Mouse (Mus musculus) erythroblast, adult 5-6 weeks (primary cell): Measurements from ENCODE around the gene Pogz. TPM values are rescaled to one million over a fixed set of nuclear protein-coding genes. Genes with fewer than 3 reads are reported as not detected.

Experiments used
- ATAC-seq: replicated peaks from 2 replicates; pipeline ENCODE4 v1.8.0; 2016; ENCODE audit warnings: moderate number of reproducible peaks, mild to moderate bottlenecking, moderate TSS enrichment, inconsistent platforms; ENCODE audit not compliant: poor library complexity, low FRiP score, severe bottlenecking
- total RNA-seq, 2 experiments: library from RNA; stranded (forward) in 1 of 2; stranded (reverse) in 1 of 2; fragments of 150-400 nt in 1 of 2; fragments of 200-764, 138-1000 nt in 1 of 2; gene quantifications; 2 replicates each; pipeline versions ENCODE4 v1.2.3 to v1.2.4; 2015 to 2017; ENCODE audit warnings: low replicate concordance in 2 of 2

The Pogz gene
- total RNA-seq (2015; ENCODE audit: low replicate concordance) (13.6 and 25.0 TPM in 2 replicates), total RNA-seq (2017; ENCODE audit: low replicate concordance) (9.7 and 10.0 TPM in 2 replicates)

DNA sequence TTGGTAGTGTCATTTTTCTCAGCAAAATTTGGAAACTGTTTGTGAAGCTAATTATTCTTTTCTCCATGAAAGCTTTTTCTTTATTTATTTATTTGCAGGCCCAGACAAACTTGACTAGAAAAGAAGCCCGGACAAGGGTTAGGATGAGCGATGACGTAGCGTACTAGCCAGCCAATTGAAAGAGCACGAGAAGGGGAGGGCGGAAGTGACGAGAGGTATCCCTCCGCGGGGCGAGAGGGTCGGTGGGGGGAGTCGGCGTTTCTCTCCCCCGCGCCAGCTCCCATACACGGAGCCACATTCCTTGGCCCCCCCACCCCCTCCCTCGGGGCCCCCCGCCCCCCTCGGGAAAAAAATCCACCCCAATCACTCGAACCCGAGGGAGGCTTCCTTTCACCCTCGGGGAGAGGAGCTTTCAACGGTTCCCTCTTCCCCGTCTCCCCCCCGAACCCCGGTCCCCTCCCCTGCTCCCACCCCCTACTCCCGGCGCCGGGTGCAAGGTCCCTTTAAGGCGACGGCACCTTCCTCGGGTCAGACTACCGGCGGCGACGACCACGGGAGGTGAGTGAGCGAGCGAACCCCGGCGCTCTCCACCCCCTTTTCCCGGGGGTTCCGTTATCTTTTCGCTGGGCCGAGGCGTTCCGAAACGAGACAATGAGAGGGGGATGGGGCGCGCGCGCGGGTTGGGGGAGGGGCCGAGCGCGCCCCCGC is at the start of gene Pogz:
TSS of gene Pogz (plus strand) at position 385 of the 708 bp plus-strand sequence.
- ATAC-seq = peak; percentile 98

GRCm38 (mm10) chr3:94789071-94789470 is 48.3 kb upstream of the Pogz start:
- ATAC-seq = no peak

- no peak for ATAC-seq
Measured at GRCm38 (mm10) chr3:94789516-94789915, 47.9 kb upstream of the Pogz start.

GRCm38 (mm10) chr3:94792258-94792657 is 45.1 kb upstream of the Pogz start:
- ATAC-seq = no peak

DNA sequence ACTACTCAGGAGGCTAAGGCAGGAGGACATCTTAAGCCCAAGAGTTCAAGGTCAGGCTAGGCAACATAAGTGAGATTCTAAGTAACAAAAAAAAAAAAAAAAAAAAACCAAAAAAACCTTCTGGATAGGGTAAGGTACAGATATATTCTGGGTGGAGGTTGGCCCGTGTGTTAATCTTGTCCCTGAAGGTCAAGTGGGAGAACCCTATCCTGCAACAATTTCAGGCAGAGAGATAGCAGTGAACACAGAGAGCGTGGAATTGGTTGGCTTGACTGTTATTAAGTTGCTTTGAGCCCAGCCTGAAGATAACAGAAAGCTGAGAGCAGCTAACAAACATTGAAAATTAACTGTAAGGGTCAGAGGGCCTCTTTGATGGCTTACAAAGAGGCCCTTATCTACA is 43.7 kb upstream of the Pogz start:
- ATAC-seq = no peak

DNA sequence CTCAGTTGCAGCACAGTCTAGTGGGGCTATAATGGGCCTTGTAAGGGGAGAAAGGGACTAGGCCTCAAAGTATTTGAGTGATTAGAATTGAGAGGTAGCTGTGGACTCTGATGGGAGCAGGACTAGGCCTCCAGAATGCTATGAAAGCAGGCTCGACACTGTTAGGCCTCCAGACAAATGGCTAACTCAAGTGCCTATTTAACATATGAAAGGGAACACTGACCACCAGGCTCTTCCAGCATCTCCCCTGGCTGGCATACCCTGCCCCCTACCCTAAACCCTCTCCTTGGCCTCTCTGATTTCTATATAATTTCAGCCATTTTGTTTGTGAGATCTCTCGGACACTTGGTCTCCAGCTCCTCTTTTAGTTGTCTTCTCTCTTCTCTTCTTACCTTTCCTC is 43.0 kb upstream of the Pogz start:
- ATAC-seq = no peak

DNA sequence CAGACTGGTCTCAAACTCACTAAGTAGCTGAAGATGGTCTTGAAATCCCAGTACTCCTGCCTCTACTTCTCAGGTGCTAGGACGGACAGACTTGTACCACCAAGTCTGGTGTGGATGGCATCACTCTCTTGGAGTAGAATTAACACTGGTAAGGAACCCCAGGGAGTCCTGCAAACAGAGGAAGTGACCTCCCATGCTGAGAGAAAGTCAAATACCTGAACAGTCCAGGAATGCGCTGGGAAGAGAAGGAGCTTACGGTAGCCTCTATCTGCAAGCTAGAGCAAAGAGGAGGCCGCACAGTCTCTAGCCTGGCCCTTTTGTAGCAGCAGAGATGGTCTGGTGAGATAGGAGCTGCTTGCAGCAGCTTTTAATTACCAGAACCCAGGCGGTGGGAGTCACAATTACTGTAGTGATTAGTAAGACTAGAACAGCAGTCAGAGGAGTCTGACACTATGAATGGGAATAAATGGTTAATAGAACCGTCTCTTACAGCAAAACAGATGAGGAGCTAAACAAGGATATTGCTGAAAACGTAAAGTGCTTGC is 41.7 kb upstream of the Pogz start:
- no peak for ATAC-seq

DNA sequence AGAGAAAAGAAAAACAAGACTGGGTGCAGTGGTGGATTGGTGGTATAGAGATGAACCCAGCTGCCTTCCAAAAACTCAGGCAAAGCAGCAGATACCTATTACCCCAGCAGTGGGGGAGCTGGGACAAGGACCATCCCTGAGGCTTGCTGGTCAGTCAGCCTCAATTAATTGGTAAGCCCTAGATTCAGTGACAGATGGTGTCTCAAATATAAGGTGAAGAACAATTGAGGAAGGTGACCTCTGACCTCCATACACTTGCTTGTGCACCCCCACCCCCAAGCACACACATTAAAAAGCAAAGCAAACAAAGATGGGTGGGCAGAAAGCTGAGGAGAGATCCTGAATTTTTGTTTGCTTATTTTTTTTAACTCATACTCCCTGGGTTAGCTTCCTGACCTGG is 41.2 kb upstream of the Pogz start:
- no peak for ATAC-seq

DNA sequence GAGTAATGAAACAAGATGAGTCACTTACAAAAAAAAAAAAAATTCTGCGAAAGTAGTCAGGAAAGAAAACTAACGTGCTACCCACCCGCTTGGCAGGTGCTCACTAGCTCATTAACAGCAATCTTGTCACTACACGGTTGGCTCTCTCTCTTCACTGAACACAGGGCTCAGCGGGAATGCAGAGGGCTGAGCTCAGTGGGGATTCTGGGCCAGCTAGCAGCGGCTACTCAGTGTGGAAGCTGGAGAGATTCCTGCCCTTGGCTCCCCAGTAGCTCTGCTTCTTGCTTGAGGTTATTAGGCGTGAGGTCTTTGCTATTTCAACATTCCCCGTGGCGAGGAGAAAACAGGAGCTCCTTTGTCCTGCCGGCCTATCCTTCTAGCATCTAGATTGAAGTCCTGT is 33.2 kb upstream of the Pogz start:
- no peak for ATAC-seq

- ATAC-seq = no peak
Measured at GRCm38 (mm10) chr3:94804976-94805375, 32.4 kb upstream of the Pogz start.

GRCm38 (mm10) chr3:94808296-94808695 is 29.1 kb upstream of the Pogz start:
- ATAC-seq = no peak

GRCm38 (mm10) chr3:94811628-94812027 is 25.7 kb upstream of the Pogz start:
- 0 out of 2 replicates have a peak, but pooled peaks have one; percentile 42 for ATAC-seq

- ATAC-seq = no peak
Measured at GRCm38 (mm10) chr3:94813651-94814050, 23.7 kb upstream of the Pogz start.

- 0 out of 2 replicates have a peak, but pooled peaks have one; percentile 17 for ATAC-seq
Measured at GRCm38 (mm10) chr3:94814063-94814462, 23.3 kb upstream of the Pogz start.

DNA sequence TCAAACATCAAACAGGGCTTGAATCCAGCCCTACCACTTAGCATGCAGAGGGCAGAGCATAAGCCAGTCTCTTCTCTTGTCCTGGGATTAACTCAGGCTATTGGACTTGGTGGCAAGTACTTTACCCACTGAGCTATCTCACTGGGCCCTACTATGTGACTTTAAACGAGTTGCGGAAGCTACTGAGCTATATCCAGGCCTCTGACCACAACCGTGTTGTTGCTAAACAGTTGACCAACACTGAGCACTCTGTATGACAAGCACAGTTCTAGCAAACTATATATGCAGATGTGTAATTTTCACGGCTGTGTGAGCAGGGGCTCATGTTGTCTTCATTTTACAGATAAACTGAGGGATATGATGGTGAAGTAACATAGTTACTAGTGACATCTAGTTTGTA is 22.7 kb upstream of the Pogz start:
- ATAC-seq = no peak

DNA sequence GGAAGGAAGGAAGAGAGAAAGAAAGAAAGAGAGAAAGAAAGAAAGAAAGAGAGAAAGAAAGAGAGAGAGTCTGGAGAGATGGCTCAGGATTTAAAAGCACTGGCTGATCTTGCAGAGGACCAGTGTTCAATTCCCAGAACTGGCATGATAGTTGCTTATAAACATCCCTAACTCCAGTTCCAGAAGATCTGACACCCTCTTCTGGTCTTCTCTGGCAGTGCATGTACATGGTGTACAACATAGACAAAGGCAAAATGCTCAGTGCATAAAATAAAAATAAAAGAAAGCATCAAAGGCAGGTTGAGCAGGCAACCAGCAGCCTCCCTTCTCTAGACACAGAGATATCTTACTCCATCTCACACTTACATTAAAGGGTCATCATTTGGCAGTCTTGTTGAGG is 21.8 kb upstream of the Pogz start:
- no peak for ATAC-seq

GRCm38 (mm10) chr3:94817731-94818130 is 19.6 kb upstream of the Pogz start:
- no peak for ATAC-seq

GRCm38 (mm10) chr3:94819452-94820425 is 17.6 kb upstream of the Pogz start:
- no peak for ATAC-seq

DNA sequence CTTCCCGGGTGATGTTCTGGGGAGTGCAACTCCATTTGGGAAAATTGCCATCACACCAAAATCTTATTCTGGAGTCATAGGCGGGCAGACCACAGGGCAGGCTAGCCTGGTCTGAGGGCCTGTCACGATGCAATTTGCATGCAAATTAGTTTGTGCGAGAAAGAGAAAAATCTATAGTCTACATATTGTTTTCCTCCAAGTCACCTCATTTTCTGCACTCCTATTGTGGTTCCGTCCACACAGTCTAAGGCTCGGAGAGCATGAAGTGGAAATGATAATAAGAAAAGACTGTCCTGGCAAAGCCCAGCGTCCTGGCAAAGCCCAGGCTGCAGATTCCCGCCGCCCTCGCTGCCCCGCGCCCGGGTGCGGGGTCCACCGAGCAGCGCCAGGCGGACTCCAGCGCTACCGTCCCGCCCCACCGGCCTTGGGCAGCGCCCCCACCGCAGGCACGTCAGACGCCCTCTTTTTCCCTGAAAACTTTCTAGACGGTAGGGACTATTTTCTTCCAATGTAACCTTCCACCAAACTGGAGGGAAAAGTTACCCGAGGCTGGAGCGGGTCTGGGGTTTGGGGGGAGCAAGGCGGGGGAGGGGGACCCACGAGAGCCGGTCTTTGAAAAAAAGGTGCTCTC is 16.2 kb upstream of the Pogz start:
- ATAC-seq = no peak

DNA sequence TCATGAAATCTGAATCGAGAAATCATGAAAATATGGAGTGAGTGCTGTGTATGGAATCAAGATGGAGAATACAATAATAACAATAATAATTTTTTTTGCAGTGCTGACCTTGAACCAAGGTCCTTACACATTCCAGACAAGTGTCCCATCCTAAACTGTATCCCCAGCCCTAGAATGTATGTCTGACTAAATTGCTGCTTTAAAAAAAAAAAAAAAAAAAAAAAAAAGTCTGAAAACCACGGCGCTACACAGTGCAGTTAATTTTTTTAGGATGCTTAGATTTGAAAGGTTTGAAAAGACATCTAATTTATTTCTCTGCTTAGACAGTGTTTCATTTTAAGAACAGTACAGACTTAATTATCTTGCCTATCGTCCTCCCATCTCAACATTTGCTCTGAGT is 15.3 kb upstream of the Pogz start:
- ATAC-seq = no peak
